Mouse (Mus musculus) liver, embryonic 13.5 days (tissue): Measurements from ENCODE around the gene Tex2. TPM values are rescaled to one million over a fixed set of nuclear protein-coding genes. Genes with fewer than 3 reads are reported as not detected.

Experiments
- ATAC-seq: fragments of 200-750 bp; cut with Nextera tagmentation; 2 replicates; pipeline ENCODE4 v1.8.0; 2017; ENCODE audit warnings: low read depth, mild to moderate bottlenecking, moderate number of reproducible peaks, moderate library complexity
- DNase-seq: peaks from one replicate; pipeline ENCODE4 v3.0.0; 2022
- H3K27ac ChIP-seq: fragments of 300-500 bp; sonication (generic); 2 replicates; pipeline ENCODE4 v1.5.1; 2015; ENCODE audit warnings: moderate library complexity, mild to moderate bottlenecking, inconsistent platforms
- H3K27me3 ChIP-seq: fragments of 300-500 bp; sonication (generic); 2 replicates; pipeline ENCODE4 v1.6.1; 2015; ENCODE audit warnings: mild to moderate bottlenecking, inconsistent platforms
- H3K36me3 ChIP-seq: fragments of 300-500 bp; sonication (generic); 2 replicates; pipeline ENCODE4 v1.6.1; 2015; ENCODE audit warnings: mild to moderate bottlenecking, inconsistent platforms
- H3K4me1 ChIP-seq: fragments of 300-500 bp; sonication (generic); replicated peaks from 2 replicates; pipeline ENCODE4 v1.6.1; 2015; ENCODE audit warnings: inconsistent platforms
- H3K4me2 ChIP-seq: fragments of 300-500 bp; sonication (generic); 2 replicates; pipeline ENCODE4 v1.6.1; 2015; ENCODE audit warnings: inconsistent platforms, mild to moderate bottlenecking, moderate library complexity
- H3K4me3 ChIP-seq: fragments of 300-500 bp; sonication (generic); replicated peaks from 2 replicates; pipeline ENCODE4 v1.5.1; 2015; ENCODE audit warnings: mild to moderate bottlenecking, inconsistent platforms
- H3K9ac ChIP-seq: fragments of 300-500 bp; sonication (generic); 2 replicates; pipeline ENCODE4 v1.6.1; 2015; ENCODE audit warnings: mild to moderate bottlenecking, inconsistent platforms
- H3K9me3 ChIP-seq: fragments of 300-500 bp; sonication (generic); replicated peaks from 2 replicates; pipeline ENCODE4 v1.6.1; 2016; ENCODE audit warnings: inconsistent platforms
- WGBS: fragments of 180-500 bp; shearing (Covaris S2); methylation state at CpG from one replicate; pipeline ENCODE4 v1.1.7; 2015; ENCODE audit not compliant: insufficient replicate concordance; 5-methylcytosine and 5-hydroxymethylcytosine counted together
- polyA plus RNA-seq: library from polyadenylated mRNA; unstranded; fragments of >200 nt; fragmentation: Nextera tagmentation; extraction: Ambion mirVana; gene quantifications from 2 replicates; pipeline ENCODE4 v1.2.1, GENCODE M21; 2015

Gene Tex2
- polyA plus RNA-seq, 1 experiment from 2014 or later: 7.5 TPM

GRCm38 (mm10) chr11:106559773-106560172, 53.5 kb downstream of the Tex2 start:
- H3K27ac ChIP-seq: no peak overlapping the region
- no peaks in the 10 kb centered on the region for H3K27me3 ChIP-seq
- DNase-seq: no peak

GRCm38 (mm10) chr11:106558008-106558407, 55.2 kb downstream of the Tex2 start:
- H3K4me3 ChIP-seq: no peak overlapping the region
- H3K27ac ChIP-seq: peak overlapping the region; percentile 62; the same call in 1 of the 2 replicates
- DNase-seq (no peak), ATAC-seq (peak; percentile 54; the same call in 1 of the 2 replicates)
- peaks cover 9% of the 10 kb centered on the region; the same call in 1 of the 2 replicates for H3K36me3 ChIP-seq
- H3K4me2 ChIP-seq: no peak overlapping the region
- H3K4me1 ChIP-seq: peaks cover 50% of the 10 kb centered on the region
- WGBS: 63% methylated on average over 4 of the region's 4 CpGs
- no peaks in the 10 kb centered on the region for H3K27me3 ChIP-seq
- no peaks in the 10 kb centered on the region for H3K9me3 ChIP-seq
- no peak overlapping the region for H3K9ac ChIP-seq

More at GRCm38 (mm10) chr11:106559773-106560172, 53.5 kb downstream of the Tex2 start:
- Histone ChIP-seq H3K4me1 (peaks cover 45% of the 10 kb centered on the region), H3K9me3 (no peaks in the 10 kb centered on the region), H3K4me3 (no peak overlapping the region), H3K9ac (no peak overlapping the region), H3K4me2 (no peak overlapping the region), H3K36me3 (peaks cover 9% of the 10 kb centered on the region; the same call in 1 of the 2 replicates)
- WGBS: 81% methylated on average over 7 of the region's 7 CpGs
- ATAC-seq: no peak

GRCm38 (mm10) chr11:106557398-106557797, 55.8 kb downstream of the Tex2 start:
- Histone ChIP-seq H3K4me2 (no peak overlapping the region), H3K9me3 (no peaks in the 10 kb centered on the region), H3K36me3 (peaks cover 9% of the 10 kb centered on the region; the same call in 1 of the 2 replicates), H3K4me3 (no peak overlapping the region), H3K27ac (0 out of 2 replicates have a peak overlapping the region, but pooled peaks have one; percentile 62), H3K27me3 (no peaks in the 10 kb centered on the region), H3K9ac (no peak overlapping the region), H3K4me1 (peaks cover 50% of the 10 kb centered on the region)
- no peak for DNase-seq
- ATAC-seq: no peak
- 69% methylated on average over 7 of the region's 7 CpGs for WGBS

- Histone ChIP-seq H3K27me3 (no peaks in the 10 kb centered on the region), H3K9ac (peak overlapping the region; percentile 1; the same call in 1 of the 2 replicates), H3K27ac (peak overlapping the region; percentile 62), H3K36me3 (peaks cover 9% of the 10 kb centered on the region; the same call in 1 of the 2 replicates), H3K9me3 (no peaks in the 10 kb centered on the region), H3K4me1 (peaks cover 50% of the 10 kb centered on the region), H3K4me3 (no peak overlapping the region), H3K4me2 (no peak overlapping the region)
- peak; percentile 50; the same call in 1 of the 2 replicates for ATAC-seq
- no peak for DNase-seq
- WGBS: 32% methylated on average over 4 of the region's 4 CpGs
These were observed 56.5 kb downstream of the Tex2 start for GRCm38 (mm10) chr11:106556689-106557088.

GRCm38 (mm10) chr11:106555805-106556615, 57.2 kb downstream of the Tex2 start:
- DNase-seq: no peak
- ATAC-seq: peak; percentile 78
- peaks cover 14% of the 10 kb centered on the region; the same call in 1 of the 2 replicates for H3K36me3 ChIP-seq
- H3K4me1 ChIP-seq: peaks cover 49% of the 10 kb centered on the region
- 59% methylated on average over 10 of the region's 10 CpGs for WGBS
- no peaks in the 10 kb centered on the region for H3K27me3 ChIP-seq
- H3K27ac ChIP-seq: peak overlapping the region; percentile 62
- no peak overlapping the region for H3K9ac ChIP-seq
- H3K4me2 ChIP-seq: no peak overlapping the region
- H3K4me3 ChIP-seq: no peak overlapping the region
- no peaks in the 10 kb centered on the region for H3K9me3 ChIP-seq

- H3K27me3 ChIP-seq: no peaks in the 10 kb centered on the region
- H3K4me2 ChIP-seq: no peak overlapping the region
- H3K4me1 ChIP-seq: peaks cover 11% of the 10 kb centered on the region
- H3K4me3 ChIP-seq: no peak overlapping the region
- H3K9me3 ChIP-seq: no peaks in the 10 kb centered on the region
- H3K36me3 ChIP-seq: peaks cover 38% of the 10 kb centered on the region
- H3K27ac ChIP-seq: no peak overlapping the region
- ATAC-seq: no peak
- DNase-seq: no peak
- no peak overlapping the region for H3K9ac ChIP-seq
- 64% methylated on average over 4 of the region's 4 CpGs for WGBS
These were observed 62.8 kb downstream of the Tex2 start for GRCm38 (mm10) chr11:106550398-106550797.

GRCm38 (mm10) chr11:106546081-106546480, 67.1 kb downstream of the Tex2 start:
- Histone ChIP-seq H3K27me3 (no peaks in the 10 kb centered on the region), H3K4me3 (no peak overlapping the region), H3K27ac (no peak overlapping the region), H3K4me2 (no peak overlapping the region), H3K36me3 (peaks cover 56% of the 10 kb centered on the region), H3K4me1 (0 out of 2 replicates have a peak, but pooled peaks cover 13% of the 10 kb centered on the region), H3K9ac (no peak overlapping the region), H3K9me3 (no peaks in the 10 kb centered on the region)
- ATAC-seq (no peak), DNase-seq (no peak)
- WGBS: 84% methylated on average over 4 of the region's 4 CpGs

- H3K36me3 ChIP-seq: peaks cover 56% of the 10 kb centered on the region
- no peak overlapping the region for H3K27ac ChIP-seq
- H3K4me3 ChIP-seq: no peak overlapping the region
- no peak overlapping the region for H3K4me2 ChIP-seq
- H3K27me3 ChIP-seq: no peaks in the 10 kb centered on the region
- DNase-seq (no peak), ATAC-seq (no peak)
- no peak overlapping the region for H3K9ac ChIP-seq
- H3K9me3 ChIP-seq: no peaks in the 10 kb centered on the region
- H3K4me1 ChIP-seq: peaks cover 18% of the 10 kb centered on the region; the same call in 1 of the 2 replicates
- 77% methylated on average over 9 of the region's 9 CpGs for WGBS
These were observed 68.3 kb downstream of the Tex2 start for GRCm38 (mm10) chr11:106544916-106545315.

GRCm38 (mm10) chr11:106544133-106544532, 69.1 kb downstream of the Tex2 start:
- Histone ChIP-seq H3K27me3 (no peaks in the 10 kb centered on the region), H3K27ac (no peak overlapping the region), H3K36me3 (peaks cover 59% of the 10 kb centered on the region), H3K9ac (no peak overlapping the region), H3K4me1 (peaks cover 22% of the 10 kb centered on the region; the same call in 1 of the 2 replicates), H3K4me3 (no peak overlapping the region), H3K4me2 (no peak overlapping the region), H3K9me3 (no peaks in the 10 kb centered on the region)
- 81% methylated on average over 11 of the region's 11 CpGs for WGBS
- DNase-seq: no peak
- ATAC-seq: no peak

- Histone ChIP-seq H3K27ac (no peak overlapping the region), H3K9ac (no peak overlapping the region), H3K36me3 (peaks cover 61% of the 10 kb centered on the region), H3K9me3 (no peaks in the 10 kb centered on the region), H3K4me3 (no peak overlapping the region), H3K4me2 (no peak overlapping the region), H3K27me3 (no peaks in the 10 kb centered on the region), H3K4me1 (peaks cover 22% of the 10 kb centered on the region; the same call in 1 of the 2 replicates)
- DNase-seq (no peak), ATAC-seq (peak; percentile 29; the same call in 1 of the 2 replicates)
- 81% methylated on average over 13 of the region's 13 CpGs for WGBS
These were observed 70.2 kb downstream of the Tex2 start for GRCm38 (mm10) chr11:106543006-106543405.

GRCm38 (mm10) chr11:106542385-106542784, 70.8 kb downstream of the Tex2 start:
- Histone ChIP-seq H3K4me2 (no peak overlapping the region), H3K27ac (no peak overlapping the region), H3K4me3 (no peak overlapping the region), H3K9me3 (no peaks in the 10 kb centered on the region), H3K36me3 (peaks cover 58% of the 10 kb centered on the region), H3K4me1 (peaks cover 27% of the 10 kb centered on the region; the same call in 1 of the 2 replicates), H3K27me3 (no peaks in the 10 kb centered on the region), H3K9ac (no peak overlapping the region)
- DNase-seq (no peak), ATAC-seq (peak; percentile 44; the same call in 1 of the 2 replicates)
